Mouse (Mus musculus) layer of hippocampus, postnatal 14 days (tissue): ENCODE measurements around the gene Cpn1. TPM values are rescaled to one million over a fixed set of nuclear protein-coding genes. Genes with fewer than 3 reads are reported as not detected.

ENCODE experiments used
- DNase-seq, 2 experiments: peaks; one replicate each; pipeline ENCODE4 v3.0.0; 2021 to 2022; ENCODE audit warnings: low spot score in 2 of 2, mixed read lengths in 1 of 2
- total RNA-seq, 2 experiments: library from RNA; stranded (reverse); gene quantifications; 2 replicates each; pipeline ENCODE4 v1.2.3; 2021

Gene Cpn1
- total RNA-seq, 2 experiments from 2014 or later: 0.39 TPM; not detected in 1

GRCm38 (mm10) chr19:43912775-43913486 is 73.4 kb downstream of the Cpn1 start:
- no peak for DNase-seq

- DNase-seq: no peak
Observed at GRCm38 (mm10) chr19:43906492-43906891, 79.9 kb downstream of the Cpn1 start.

Other genes with a start within 250 kb of the Cpn1 start
- gene Cutc, start 233.6 kb downstream of the Cpn1 start, total RNA-seq: 1 to 10 TPM; 4.8 to 5.0 TPM
- gene Cox15, start 233.6 kb downstream of the Cpn1 start, total RNA-seq: 10 to 100 TPM; 16.6 to 18.9 TPM
- under 1 TPM; 0.07 to 0.10 TPM for gene Abcc2, start 204.4 kb downstream of the Cpn1 start, total RNA-seq
- gene Dnmbp, start 46.4 kb downstream of the Cpn1 start, total RNA-seq: 10 to 100 TPM in 1 of 2 experiments, 1 to 10 TPM in 1; 9.5 to 10.3 TPM
- under 1 TPM; 0.16 to 0.19 TPM for gene Cyp2c23, start 42.7 kb upstream of the Cpn1 start, total RNA-seq
- gene Erlin1, start 83.2 kb upstream of the Cpn1 start, total RNA-seq: 10 to 100 TPM; 17.0 to 18.6 TPM
- gene Chuk, start 120.9 kb upstream of the Cpn1 start, total RNA-seq: 10 to 100 TPM; 42.4 to 53.2 TPM
- 10 to 100 TPM; 16.2 to 16.6 TPM for gene Cwf19l1, start 149.3 kb upstream of the Cpn1 start, total RNA-seq
- gene Bloc1s2, start 159.9 kb upstream of the Cpn1 start, total RNA-seq: 10 to 100 TPM; 66.4 to 67.3 TPM
- gene Pkd2l1, start 205.9 kb upstream of the Cpn1 start, total RNA-seq: not detected
- under 1 TPM; 0.62 TPM for gene Scd3, start 216.7 kb upstream of the Cpn1 start, total RNA-seq